Mouse (Mus musculus): ENCODE results near the gene Adamtsl1. TPM values are rescaled to one million over a fixed set of nuclear protein-coding genes. Genes with fewer than 3 reads are reported as not detected.

Gene Adamtsl1
- polyA plus RNA-seq, 1 experiment = 1.1 TPM

GRCm38 (mm10) chr4:86276021-86276813 is 762.2 kb downstream of the Adamtsl1 start:
- no peaks in the 10 kb centered on the region for H3K4me1 ChIP-seq (replicated peaks; ENCODE audit: control insufficient read depth, insufficient read depth, low read length)
- TF ChIP-seq POLR2A (IDR thresholded peaks at IDR 0.05; ENCODE audit: control insufficient read depth, extremely low read depth, insufficient read depth, low read length, poor library complexity) = no peak
- 84% methylated on average over 14 of the region's 14 CpGs for WGBS
- H3K4me3 ChIP-seq (ENCODE audit: control insufficient read depth, insufficient read depth, low read length) = no peak overlapping the region
- no peak overlapping the region for H3K27ac ChIP-seq (ENCODE audit: control insufficient read depth, insufficient read depth, low read length)
- no peaks in the 10 kb centered on the region for H3K36me3 ChIP-seq (ENCODE audit: control insufficient read depth, insufficient read depth, low read length)
- H3K27me3 ChIP-seq (ENCODE audit: control insufficient read depth, insufficient read depth, low read length) = no peaks in the 10 kb centered on the region
- DNase-seq = no peak

- Histone ChIP-seq H3K27me3 (ENCODE audit: control insufficient read depth, insufficient read depth, low read length) (no peaks in the 10 kb centered on the region), H3K36me3 (ENCODE audit: control insufficient read depth, insufficient read depth, low read length) (no peaks in the 10 kb centered on the region), H3K4me3 (ENCODE audit: control insufficient read depth, insufficient read depth, low read length) (no peak overlapping the region), H3K27ac (ENCODE audit: control insufficient read depth, insufficient read depth, low read length) (no peak overlapping the region), H3K4me1 (replicated peaks; ENCODE audit: control insufficient read depth, insufficient read depth, low read length) (no peaks in the 10 kb centered on the region)
- 86% methylated on average over 5 of the region's 5 CpGs for WGBS
- no peak for DNase-seq
- no peak for TF ChIP-seq POLR2A (IDR thresholded peaks at IDR 0.05; ENCODE audit: control insufficient read depth, extremely low read depth, insufficient read depth, low read length, poor library complexity)
- TF ChIP-seq CTCF (IDR thresholded peaks at IDR 0.05; ENCODE audit: borderline replicate concordance, control insufficient read depth, extremely low read depth, insufficient read depth, low read length, poor library complexity) = no peak
These were observed 764.6 kb downstream of the Adamtsl1 start for GRCm38 (mm10) chr4:86278546-86278945.

- 91% methylated on average over 1 of the region's 1 CpGs for WGBS
- H3K4me1 ChIP-seq (replicated peaks; ENCODE audit: control insufficient read depth, insufficient read depth, low read length) = no peaks in the 10 kb centered on the region
- no peak overlapping the region for H3K4me3 ChIP-seq (ENCODE audit: control insufficient read depth, insufficient read depth, low read length)
- no peaks in the 10 kb centered on the region for H3K36me3 ChIP-seq (ENCODE audit: control insufficient read depth, insufficient read depth, low read length)
- no peak overlapping the region for H3K27ac ChIP-seq (ENCODE audit: control insufficient read depth, insufficient read depth, low read length)
- H3K27me3 ChIP-seq (ENCODE audit: control insufficient read depth, insufficient read depth, low read length) = no peaks in the 10 kb centered on the region
- TF ChIP-seq POLR2A (IDR thresholded peaks at IDR 0.05; ENCODE audit: control insufficient read depth, extremely low read depth, insufficient read depth, low read length, poor library complexity) (no peak), CTCF (IDR thresholded peaks at IDR 0.05; ENCODE audit: borderline replicate concordance, control insufficient read depth, extremely low read depth, insufficient read depth, low read length, poor library complexity) (no peak)
- no peak for DNase-seq
These were observed 772.6 kb downstream of the Adamtsl1 start for GRCm38 (mm10) chr4:86286572-86286971.

GRCm38 (mm10) chr4:86288264-86288663 is 774.3 kb downstream of the Adamtsl1 start:
- TF ChIP-seq POLR2A (IDR thresholded peaks at IDR 0.05; ENCODE audit: control insufficient read depth, extremely low read depth, insufficient read depth, low read length, poor library complexity) (no peak), CTCF (IDR thresholded peaks at IDR 0.05; ENCODE audit: borderline replicate concordance, control insufficient read depth, extremely low read depth, insufficient read depth, low read length, poor library complexity) (no peak)
- Histone ChIP-seq H3K4me3 (ENCODE audit: control insufficient read depth, insufficient read depth, low read length) (no peak overlapping the region), H3K36me3 (ENCODE audit: control insufficient read depth, insufficient read depth, low read length) (no peaks in the 10 kb centered on the region), H3K4me1 (replicated peaks; ENCODE audit: control insufficient read depth, insufficient read depth, low read length) (no peaks in the 10 kb centered on the region), H3K27me3 (ENCODE audit: control insufficient read depth, insufficient read depth, low read length) (no peaks in the 10 kb centered on the region), H3K27ac (ENCODE audit: control insufficient read depth, insufficient read depth, low read length) (no peak overlapping the region)
- 94% methylated on average over 4 of the region's 4 CpGs for WGBS
- DNase-seq = no peak

- H3K27me3 ChIP-seq (ENCODE audit: control insufficient read depth, insufficient read depth, low read length) = no peaks in the 10 kb centered on the region
- H3K36me3 ChIP-seq (ENCODE audit: control insufficient read depth, insufficient read depth, low read length) = no peaks in the 10 kb centered on the region
- 90% methylated on average over 12 of the region's 12 CpGs for WGBS
- H3K4me1 ChIP-seq (replicated peaks; ENCODE audit: control insufficient read depth, insufficient read depth, low read length) = no peaks in the 10 kb centered on the region
- TF ChIP-seq CTCF (IDR thresholded peaks at IDR 0.05; ENCODE audit: borderline replicate concordance, control insufficient read depth, extremely low read depth, insufficient read depth, low read length, poor library complexity) (no peak), POLR2A (IDR thresholded peaks at IDR 0.05; ENCODE audit: control insufficient read depth, extremely low read depth, insufficient read depth, low read length, poor library complexity) (no peak)
- no peak overlapping the region for H3K27ac ChIP-seq (ENCODE audit: control insufficient read depth, insufficient read depth, low read length)
- no peak overlapping the region for H3K4me3 ChIP-seq (ENCODE audit: control insufficient read depth, insufficient read depth, low read length)
- DNase-seq = no peak
These were observed 775.7 kb downstream of the Adamtsl1 start for GRCm38 (mm10) chr4:86289511-86290273.

GRCm38 (mm10) chr4:86294828-86295251 is 780.9 kb downstream of the Adamtsl1 start:
- WGBS = 88% methylated on average over 2 of the region's 2 CpGs
- TF ChIP-seq CTCF (IDR thresholded peaks at IDR 0.05; ENCODE audit: borderline replicate concordance, control insufficient read depth, extremely low read depth, insufficient read depth, low read length, poor library complexity) (no peak), POLR2A (IDR thresholded peaks at IDR 0.05; ENCODE audit: control insufficient read depth, extremely low read depth, insufficient read depth, low read length, poor library complexity) (no peak)
- H3K27ac ChIP-seq (ENCODE audit: control insufficient read depth, insufficient read depth, low read length) = no peak overlapping the region

More at GRCm38 (mm10) chr4:86294828-86295251, 780.9 kb downstream of the Adamtsl1 start:
- no peaks in the 10 kb centered on the region for H3K4me1 ChIP-seq (replicated peaks; ENCODE audit: control insufficient read depth, insufficient read depth, low read length)
- H3K4me3 ChIP-seq (ENCODE audit: control insufficient read depth, insufficient read depth, low read length) = no peak overlapping the region
- H3K36me3 ChIP-seq (ENCODE audit: control insufficient read depth, insufficient read depth, low read length) = no peaks in the 10 kb centered on the region
- H3K27me3 ChIP-seq (ENCODE audit: control insufficient read depth, insufficient read depth, low read length) = no peaks in the 10 kb centered on the region
- DNase-seq = no peak

All from thymus, adult 2 months (tissue).